In genomic region chr1:133268503-133268902, GRCm38 (mm10) we compare ENCODE assay signal across 11 mouse cellular contexts. TPM values are rescaled to one million over a fixed set of nuclear protein-coding genes. Genes with fewer than 3 reads are reported as not detected.
DNase-seq lines count a peak whose midpoint lies in the region; ATAC-seq and TF ChIP-seq lines count a peak whose summit lies in the region.
"Had no signal": no experiment of that assay in that cellular context is flagged by ENCODE, and none has a peak within 500 bp of the region (broad histone marks: within the 10 kb centered on the region; RNA-seq: fewer than 3 reads in every experiment).

No protein-coding gene starts in this region.

- peaks cover 7% of the 10 kb centered on the region for H3K4me1 ChIP-seq in kidney, postnatal 0 days (replicated peaks; ENCODE audit: insufficient read depth, low read length)
- H3K4me1 ChIP-seq in kidney, embryonic 16.5 days (ENCODE audit: insufficient read depth, low read length), result peaks cover 10% of the 10 kb centered on the region; the same call in 1 of the 2 replicates
- H3K4me1 ChIP-seq in forebrain, embryonic 16.5 days (replicated peaks; ENCODE audit: control insufficient read depth, insufficient read depth, low read length), result peaks cover 12% of the 10 kb centered on the region
- peaks cover 25% of the 10 kb centered on the region for H3K4me1 ChIP-seq in midbrain, embryonic 12.5 days

- peaks cover 5% of the 10 kb centered on the region; the same call in 1 of the 2 replicates for H3K36me3 ChIP-seq in kidney, postnatal 0 days (ENCODE audit: insufficient read depth, low read length)
- no peaks in the 10 kb centered on the region for H3K36me3 ChIP-seq in kidney, embryonic 16.5 days (ENCODE audit: insufficient read depth, low read length)
- H3K36me3 ChIP-seq in forebrain, embryonic 16.5 days (ENCODE audit: control insufficient read depth, insufficient read depth), result 0 out of 2 replicates have a peak, but pooled peaks cover 2% of the 10 kb centered on the region
- H3K36me3 ChIP-seq in midbrain, embryonic 12.5 days, result peaks cover 72% of the 10 kb centered on the region

- no peak overlapping the region for H3K27ac ChIP-seq in kidney, postnatal 0 days
- no peak overlapping the region for H3K27ac ChIP-seq in kidney, embryonic 16.5 days (ENCODE audit: low read length)
- no peak overlapping the region for H3K27ac ChIP-seq in forebrain, embryonic 16.5 days (ENCODE audit: low read length)
- peak overlapping the region; percentile 77 for H3K27ac ChIP-seq in midbrain, embryonic 12.5 days (replicated peaks)

- H3K4me3 ChIP-seq in kidney, postnatal 0 days (replicated peaks; ENCODE audit: low read depth, low read length), result no peak overlapping the region
- no peak overlapping the region for H3K4me3 ChIP-seq in kidney, embryonic 16.5 days (ENCODE audit: low read length)
- H3K4me3 ChIP-seq in forebrain, embryonic 16.5 days (replicated peaks; ENCODE audit: low read length), result no peak overlapping the region
- no peak overlapping the region for H3K4me3 ChIP-seq in midbrain, embryonic 12.5 days

- peak; percentile 63 for TF ChIP-seq CTCF in kidney, postnatal 0 days (IDR thresholded peaks at IDR 0.05; ENCODE audit: low read depth)
- peak; percentile 45; the same call in 1 of the 2 replicates for TF ChIP-seq CTCF in brain, embryonic 14.5 days (IDR thresholded peaks at IDR 0.05; ENCODE audit: borderline replicate concordance, extremely low read depth, insufficient read depth, insufficient read length)

- ATAC-seq in kidney, postnatal 0 days (replicated peaks; ENCODE audit: low FRiP score, low read depth), result no peak
- ATAC-seq in kidney, embryonic 16.5 days (ENCODE audit: low FRiP score, low TSS enrichment), result no peak
- ATAC-seq in forebrain, embryonic 16.5 days, result peak; percentile 19; the same call in 1 of the 2 replicates
- peak; percentile 47 for ATAC-seq in midbrain, embryonic 12.5 days (ENCODE audit: low FRiP score, low read depth)

- no peaks in the 10 kb centered on the region for H3K9me3 ChIP-seq in kidney, postnatal 0 days (replicated peaks; ENCODE audit: low read length)
- no peaks in the 10 kb centered on the region for H3K9me3 ChIP-seq in kidney, embryonic 16.5 days (ENCODE audit: low read length)
- H3K9me3 ChIP-seq in forebrain, embryonic 16.5 days (ENCODE audit: control insufficient read depth, low read length), result no peaks in the 10 kb centered on the region
- H3K9me3 ChIP-seq in midbrain, embryonic 12.5 days, result no peaks in the 10 kb centered on the region

- H3K9ac ChIP-seq in kidney, postnatal 0 days (ENCODE audit: low read depth, low read length), result no peak overlapping the region
- H3K9ac ChIP-seq in kidney, embryonic 16.5 days (replicated peaks; ENCODE audit: low read length), result no peak overlapping the region
- H3K9ac ChIP-seq in forebrain, embryonic 16.5 days (replicated peaks; ENCODE audit: low read depth, low read length), result no peak overlapping the region
- peak overlapping the region; percentile 11 for H3K9ac ChIP-seq in midbrain, embryonic 12.5 days (replicated peaks)

- no peaks in the 10 kb centered on the region for H3K27me3 ChIP-seq in kidney, postnatal 0 days (ENCODE audit: insufficient read depth, low read length)
- H3K27me3 ChIP-seq in kidney, embryonic 16.5 days (ENCODE audit: insufficient read depth, low read length), result no peaks in the 10 kb centered on the region
- H3K27me3 ChIP-seq in forebrain, embryonic 16.5 days (replicated peaks; ENCODE audit: control insufficient read depth, insufficient read depth, low read length), result no peaks in the 10 kb centered on the region
- no peaks in the 10 kb centered on the region for H3K27me3 ChIP-seq in midbrain, embryonic 12.5 days

- no peak overlapping the region for H3K4me2 ChIP-seq in kidney, postnatal 0 days (ENCODE audit: low read length)
- H3K4me2 ChIP-seq in kidney, embryonic 16.5 days (replicated peaks; ENCODE audit: low read depth, low read length), result no peak overlapping the region
- H3K4me2 ChIP-seq in forebrain, embryonic 16.5 days (ENCODE audit: low read length), result no peak overlapping the region
- H3K4me2 ChIP-seq in midbrain, embryonic 12.5 days (replicated peaks), result no peak overlapping the region

- DNase-seq in kidney, postnatal 0 days (ENCODE audit: low spot score), result peak; percentile 47
- peak; percentile 62 for DNase-seq in brain, embryonic 14.5 days (ENCODE audit: low read depth)
- DNase-seq in ovary, adult 18-20 months (ENCODE audit: low spot score), result no peak
- no peak for DNase-seq in frontal cortex, postnatal 25 days (ENCODE audit: low spot score in 2 of 2)
- no peak for DNase-seq in layer of hippocampus, adult 11-12 months (ENCODE audit: low spot score)
- DNase-seq: lung, adult 18-20 months had no signal

- 60% methylated on average over 3 of the region's 3 CpGs for WGBS in kidney, postnatal 0 days
- WGBS in kidney, embryonic 16.5 days, result 67% methylated on average over 3 of the region's 3 CpGs
- WGBS in forebrain, embryonic 16.5 days, result 75% methylated on average over 3 of the region's 3 CpGs
- 65% methylated on average over 3 of the region's 3 CpGs for WGBS in midbrain, embryonic 12.5 days

- TF ChIP-seq POLR2A in brain, embryonic 14.5 days (IDR thresholded peaks at IDR 0.05; ENCODE audit: borderline replicate concordance, extremely low read depth, insufficient read depth, insufficient read length, poor library complexity, severe bottlenecking), result no peak

RNA-seq across cellular contexts. Expression of gene Golt1a, which starts 41.1 kb away (rescaled TPM):
- 15.4 and 20.6 TPM in 2 replicates for polyA plus RNA-seq in kidney, postnatal 0 days (2015; fragmentation: Nextera tagmentation; extraction: Ambion mirVana)
- 7.9 and 8.0 TPM in 2 replicates for polyA plus RNA-seq in kidney, embryonic 16.5 days (2015; fragmentation: Nextera tagmentation; extraction: Ambion mirVana)
- 0.04 TPM in 1 of 2 replicates, not detected in the other for polyA plus RNA-seq in brain, embryonic 14.5 days (2012; rRNA removed)
- polyA plus RNA-seq in forebrain, embryonic 16.5 days (2015; fragmentation: Nextera tagmentation; extraction: Ambion mirVana), result not detected in 2 replicates
- not detected in 2 replicates for polyA plus RNA-seq in midbrain, embryonic 12.5 days (2016; fragmentation: Nextera tagmentation; extraction: Ambion mirVana)

RNA-seq across cellular contexts. Expression of gene Kiss1, which starts 53.2 kb away (rescaled TPM):
- polyA plus RNA-seq in kidney, postnatal 0 days (2015; fragmentation: Nextera tagmentation; extraction: Ambion mirVana), result not detected in 2 replicates
- polyA plus RNA-seq in kidney, embryonic 16.5 days (2015; fragmentation: Nextera tagmentation; extraction: Ambion mirVana), result not detected in 2 replicates
- not detected in 2 replicates for polyA plus RNA-seq in brain, embryonic 14.5 days (2012; rRNA removed)
- 0.60 and 0.63 TPM in 2 replicates for polyA plus RNA-seq in forebrain, embryonic 16.5 days (2015; fragmentation: Nextera tagmentation; extraction: Ambion mirVana)
- polyA plus RNA-seq in midbrain, embryonic 12.5 days (2016; fragmentation: Nextera tagmentation; extraction: Ambion mirVana), result not detected in 2 replicates
- polyA plus RNA-seq: large intestine, adult 2 months; stomach, embryonic 16.5 days had no signal

Comparison
In these comparisons a context has a peak if more than half of its experiments do, and no peak if none do; other contexts are left out.
1. ATAC-seq: peak in forebrain, embryonic 16.5 days (single experiment) and midbrain, embryonic 12.5 days (single experiment); none in kidney, postnatal 0 days (single experiment) and kidney, embryonic 16.5 days (single experiment).
2. DNase-seq: peak in kidney, postnatal 0 days (single experiment) and brain, embryonic 14.5 days (single experiment); none in ovary, adult 18-20 months (single experiment), frontal cortex, postnatal 25 days (0 of 2) and layer of hippocampus, adult 11-12 months (single experiment).